Mouse (Mus musculus): Measurements from ENCODE around the gene Asb16. TPM values are rescaled to one million over a fixed set of nuclear protein-coding genes. Genes with fewer than 3 reads are reported as not detected.
A peak's percentile ranks its signal among the peaks of the same experiment; 100 is the strongest.

Gene Asb16
- total RNA-seq, 2 experiments from 2014 or later, result 0.49 to 0.71 TPM

- peak in 1 of 2 experiments; percentile 81 for DNase-seq (ENCODE audit: extremely low spot score in 1 of 2, low spot score in 2 of 2)
- intact Hi-C loops (cut with DNase I), result loop anchor here (2.0 kb wide), 1 partner anchor 88 kb away; the partner anchor contains the start of gene Slc25a39
Measured at GRCm38 (mm10) chr11:102318576-102319409, 50.2 kb downstream of the Asb16 start.

DNA sequence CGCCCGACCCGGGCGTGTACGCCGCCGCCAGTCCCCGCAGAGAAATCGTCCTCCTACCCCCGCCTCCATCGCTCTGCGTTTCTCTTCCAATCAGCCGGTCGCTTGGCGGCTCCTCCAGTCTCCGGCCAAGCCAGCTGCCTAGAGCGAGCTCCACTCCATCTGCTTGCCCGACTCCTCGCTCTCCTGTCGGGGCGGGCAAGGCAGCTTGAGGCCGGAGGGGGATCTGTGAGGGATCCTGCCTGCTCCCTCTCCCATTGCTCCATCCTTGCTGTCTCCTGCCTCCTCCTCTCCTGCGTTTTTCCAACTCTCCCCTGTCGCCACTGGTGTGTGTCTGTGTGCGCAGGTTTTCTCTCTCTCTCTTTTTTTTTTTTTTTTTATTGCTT, 50.9 kb downstream of the Asb16 start, which contains the start of gene Ubtf:
Gene Ubtf, minus strand, starts transcription at position 333 of the 383 bp plus-strand sequence.
- peak; percentile 86 to 93 for DNase-seq (ENCODE audit: extremely low spot score in 1 of 2, low spot score in 2 of 2)
- intact Hi-C loops (cut with DNase I), result loop anchor here (2.0 kb wide), 1 partner anchor 87 kb away; the partner anchor contains the start of gene Slc25a39

DNA sequence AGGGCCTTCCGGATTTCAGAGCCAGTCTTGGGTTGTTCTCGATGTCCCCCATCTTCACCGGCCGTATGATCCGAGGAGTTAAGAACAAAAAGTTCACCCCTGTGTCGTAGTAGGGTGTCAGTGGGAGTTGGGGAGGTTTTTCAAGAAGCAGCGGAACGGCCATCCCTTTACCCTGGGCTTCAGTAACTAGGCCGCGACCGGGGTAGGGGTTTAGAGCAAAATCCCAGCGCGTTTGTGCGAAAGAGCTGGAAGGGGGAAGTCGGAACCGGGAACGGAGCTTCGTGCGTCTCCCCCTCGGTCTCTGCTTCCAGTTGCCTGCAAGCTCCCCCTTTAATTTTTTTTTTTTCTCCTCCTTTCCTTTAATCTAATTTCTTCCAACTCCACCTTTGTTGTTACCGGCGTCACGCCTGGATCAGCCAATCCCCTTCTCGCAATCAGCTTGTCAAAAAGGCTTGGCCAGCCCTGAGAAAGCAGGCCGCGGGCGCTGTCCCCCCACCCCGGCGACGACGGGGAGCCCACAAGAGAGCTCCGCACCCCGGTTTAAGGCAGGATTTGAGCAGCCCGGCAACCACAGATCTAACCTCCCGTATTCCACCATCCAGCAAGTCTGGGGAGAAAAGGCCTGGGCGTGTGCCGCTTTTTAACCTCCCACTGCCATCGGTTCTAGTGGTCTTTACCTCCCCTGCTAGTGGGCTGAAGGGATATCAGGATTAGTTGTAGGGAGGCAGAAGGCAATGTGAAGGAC, 51.6 kb downstream of the Asb16 start:
- intact Hi-C loops (cut with DNase I), result loop anchor here (2.0 kb wide), 1 partner anchor 87 kb away; the partner anchor contains the start of gene Slc25a39
- peak; percentile 92 for DNase-seq (ENCODE audit: extremely low spot score in 1 of 2, low spot score in 2 of 2)

- DNase-seq (ENCODE audit: extremely low spot score in 1 of 2, low spot score in 2 of 2), result peak; percentile 89 to 90
Measured at GRCm38 (mm10) chr11:102320686-102321005, 52.1 kb downstream of the Asb16 start.

GRCm38 (mm10) chr11:102321931-102322330, 53.4 kb downstream of the Asb16 start:
- intact Hi-C loops (cut with DNase I), result no loop called here
- DNase-seq (ENCODE audit: extremely low spot score in 1 of 2, low spot score in 2 of 2), result no peak

More at GRCm38 (mm10) chr11:102320686-102321005, 52.1 kb downstream of the Asb16 start:
- intact Hi-C loops (cut with DNase I), result no loop called here

DNA sequence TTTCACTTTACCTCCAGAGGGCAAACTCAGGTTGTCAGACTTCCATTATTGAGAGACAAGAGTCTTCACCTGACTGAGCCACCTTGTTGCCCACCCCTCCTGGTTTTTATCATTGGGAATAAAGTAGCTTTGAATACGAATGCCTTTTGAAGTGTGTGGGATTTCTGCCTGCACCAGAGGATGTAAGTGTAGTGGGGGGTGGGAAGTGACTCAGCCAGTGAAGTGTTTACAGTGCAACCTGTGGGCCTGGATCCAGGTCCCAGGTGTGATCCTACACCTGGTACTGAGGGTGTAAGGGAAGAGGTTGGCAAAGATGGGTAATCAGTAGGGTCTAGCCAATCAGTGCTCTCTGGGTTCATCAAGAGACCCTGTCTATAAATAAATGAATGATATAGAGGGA, 55.0 kb downstream of the Asb16 start:
- intact Hi-C loops (cut with DNase I), result no loop called here
- no peak for DNase-seq (ENCODE audit: extremely low spot score in 1 of 2, low spot score in 2 of 2)

- no peak for DNase-seq (ENCODE audit: extremely low spot score in 1 of 2, low spot score in 2 of 2)
- intact Hi-C loops (cut with DNase I), result no loop called here
Measured at GRCm38 (mm10) chr11:102327250-102327649, 58.7 kb downstream of the Asb16 start.

DNA sequence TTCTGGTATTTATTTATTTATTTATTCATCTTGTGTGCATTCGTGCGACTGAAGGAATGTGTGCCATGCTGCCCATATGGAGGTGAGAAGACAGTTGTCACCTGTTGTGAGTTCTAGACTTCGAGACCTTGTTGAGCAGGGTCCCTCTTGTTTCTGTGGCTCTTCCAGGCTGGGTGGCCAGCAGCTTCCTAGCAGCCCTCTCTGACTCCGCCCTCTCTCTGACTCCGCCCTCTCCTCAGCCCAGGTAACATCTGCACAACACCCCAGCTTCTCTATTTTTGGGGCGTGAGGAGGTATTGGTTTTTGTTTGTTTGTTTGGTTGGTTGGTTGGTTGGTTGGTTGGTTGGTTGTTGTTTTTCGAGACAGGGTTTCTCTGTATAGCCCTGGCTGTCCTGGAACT, 59.3 kb downstream of the Asb16 start:
- intact Hi-C loops (cut with DNase I), result no loop called here
- no peak for DNase-seq (ENCODE audit: extremely low spot score in 1 of 2, low spot score in 2 of 2)

Small RNA genes within 50 kb of the gene (microRNA-seq; reads per million reads assigned to microRNA genes)
- gene Mir8101, result 3.2 reads per million, percentile 4 among the genes with 10 or more reads in this experiment

Other genes with a start within 250 kb of the Asb16 start
- gene Mpp3, start 240.3 kb upstream of the Asb16 start, total RNA-seq (2021), result 10 to 100 TPM; 34.1 to 36.3 TPM
- not detected for gene Cd300lg, start 227.2 kb upstream of the Asb16 start, total RNA-seq (2021)
- gene Mpp2, start 180.2 kb upstream of the Asb16 start, total RNA-seq (2021), result 100 to 1,000 TPM; 103 to 107 TPM
- not detected for gene Ppy, start 167.4 kb upstream of the Asb16 start, total RNA-seq (2021)
- not detected for gene Pyy, start 160.9 kb upstream of the Asb16 start, total RNA-seq (2021)
- gene Nags, start 123.2 kb upstream of the Asb16 start, total RNA-seq (2021), result under 1 TPM in 1 of 2 experiments, not detected in 1; 0.20 TPM
- gene Tmem101, start 112.3 kb upstream of the Asb16 start, total RNA-seq (2021), result 10 to 100 TPM; 24.3 to 24.4 TPM
- gene Lsm12, start 83.4 kb upstream of the Asb16 start, total RNA-seq (2021), result 10 to 100 TPM; 67.6 to 72.3 TPM
- 10 to 100 TPM; 43.8 to 45.0 TPM for gene G6pc3, start 79.1 kb upstream of the Asb16 start, total RNA-seq (2021)
- gene Hdac5, start 38.6 kb upstream of the Asb16 start, total RNA-seq (2021), result 100 to 1,000 TPM; 190 TPM
- gene BC030867, start 19.9 kb upstream of the Asb16 start, total RNA-seq (2021), result under 1 TPM; 0.83 to 0.99 TPM
- 10 to 100 TPM; 61.2 to 64.4 TPM for gene Tmub2, start 16.2 kb downstream of the Asb16 start, total RNA-seq (2021)
- gene Atxn7l3, start 27.9 kb downstream of the Asb16 start, total RNA-seq (2021), result 100 to 1,000 TPM; 187 TPM
- gene Ubtf, start 51.0 kb downstream of the Asb16 start, total RNA-seq (2021), result 100 to 1,000 TPM in 1 of 2 experiments, 10 to 100 TPM in 1; 97.0 to 100 TPM
- 1 to 10 TPM in 1 of 2 experiments, under 1 TPM in 1; 0.47 to 1.2 TPM for gene Slc4a1, start 97.5 kb downstream of the Asb16 start, total RNA-seq (2021)
- 100 to 1,000 TPM; 329 to 332 TPM for gene Rundc3a, start 124.7 kb downstream of the Asb16 start, total RNA-seq (2021)
- 10 to 100 TPM; 64.8 to 66.7 TPM for gene Slc25a39, start 139.2 kb downstream of the Asb16 start, total RNA-seq (2021)
- gene Grn, start 161.6 kb downstream of the Asb16 start, total RNA-seq (2021), result 10 to 100 TPM; 79.2 to 79.4 TPM
- gene Fam171a2, start 178.9 kb downstream of the Asb16 start, total RNA-seq (2021), result 100 to 1,000 TPM; 125 to 135 TPM
- 1 to 10 TPM; 3.2 to 3.3 TPM for gene Itga2b, start 201.4 kb downstream of the Asb16 start, total RNA-seq (2021)